Mouse (Mus musculus) limb, embryonic 10.5 days (tissue): ENCODE measurements around the gene Tusc2. TPM values are rescaled to one million over a fixed set of nuclear protein-coding genes. Genes with fewer than 3 reads are reported as not detected.

Experiments
- polyA plus RNA-seq: library from polyadenylated mRNA; unstranded; fragments of >200 nt; fragmentation: Nextera tagmentation; extraction: Ambion mirVana; gene quantifications from 2 replicates; pipeline ENCODE4 v1.2.1, GENCODE M21; 2016

Tusc2 gene
- polyA plus RNA-seq, 1 experiment from 2014 or later, result 60.4 TPM

Other genes starting within 250 kb of the Tusc2 start
- gene Hemk1, start 224.9 kb upstream of the Tusc2 start, polyA plus RNA-seq, result 10.3 and 12.2 TPM in 2 replicates
- 0.72 and 0.74 TPM in 2 replicates for gene 6430571L13Rik, start 222.7 kb upstream of the Tusc2 start, polyA plus RNA-seq
- 0.20 and 0.34 TPM in 2 replicates for gene Cacna2d2, start 163.6 kb upstream of the Tusc2 start, polyA plus RNA-seq
- gene Tmem115, start 29.3 kb upstream of the Tusc2 start, polyA plus RNA-seq, result 41.3 and 43.5 TPM in 2 replicates
- 13.2 and 15.8 TPM in 2 replicates for gene Cyb561d2, start 21.1 kb upstream of the Tusc2 start, polyA plus RNA-seq
- 34.0 and 37.3 TPM in 2 replicates for gene Nprl2, start 21.0 kb upstream of the Tusc2 start, polyA plus RNA-seq
- gene Zmynd10, start 16.0 kb upstream of the Tusc2 start, polyA plus RNA-seq, result 0.25 and 0.33 TPM in 2 replicates
- gene Rassf1, start 11.7 kb upstream of the Tusc2 start, polyA plus RNA-seq, result 55.3 and 57.4 TPM in 2 replicates
- gene Hyal2, start 4.7 kb downstream of the Tusc2 start, polyA plus RNA-seq, result 160 and 168 TPM in 2 replicates
- gene Hyal1, start 13.7 kb downstream of the Tusc2 start, polyA plus RNA-seq, result 7.9 and 10.2 TPM in 2 replicates
- gene Naa80, start 15.6 kb downstream of the Tusc2 start, polyA plus RNA-seq, result 20.1 and 22.5 TPM in 2 replicates
- 0.56 and 0.82 TPM in 2 replicates for gene Hyal3, start 17.6 kb downstream of the Tusc2 start, polyA plus RNA-seq
- 55.0 and 69.4 TPM in 2 replicates for gene Ifrd2, start 24.4 kb downstream of the Tusc2 start, polyA plus RNA-seq
- 2.2 and 3.6 TPM in 2 replicates for gene Sema3b, start 46.0 kb downstream of the Tusc2 start, polyA plus RNA-seq
- 355 and 403 TPM in 2 replicates for gene Gnai2, start 72.1 kb downstream of the Tusc2 start, polyA plus RNA-seq
- gene Slc38a3, start 106.3 kb downstream of the Tusc2 start, polyA plus RNA-seq, result 3.9 and 4.3 TPM in 2 replicates
- 2.6 and 3.3 TPM in 2 replicates for gene Gnat1, start 116.5 kb downstream of the Tusc2 start, polyA plus RNA-seq
- 31.7 and 33.6 TPM in 2 replicates for gene Sema3f, start 147.2 kb downstream of the Tusc2 start, polyA plus RNA-seq
- gene Rbm5, start 207.7 kb downstream of the Tusc2 start, polyA plus RNA-seq, result 164 and 214 TPM in 2 replicates